Comparison of ENCODE assay signal across 10 mouse cellular contexts in the genomic region with DNA sequence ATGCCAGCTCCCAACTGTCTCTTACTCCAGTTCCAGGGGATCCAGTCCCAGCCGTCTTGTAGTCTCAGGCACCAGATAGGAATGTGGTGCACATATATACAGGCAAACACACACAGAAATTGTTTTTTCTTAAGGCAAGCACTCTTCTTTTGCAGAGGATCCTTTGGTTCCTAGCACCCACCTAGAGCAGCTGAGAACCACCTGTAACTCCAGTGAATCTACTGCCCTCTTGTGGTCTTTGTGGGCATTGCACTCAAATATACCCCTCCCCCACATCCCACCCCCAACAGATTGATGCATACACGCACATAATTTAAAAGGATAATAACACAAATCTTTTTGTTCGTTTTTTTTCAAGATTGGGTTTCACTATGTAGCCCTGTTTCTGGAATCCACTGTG. TPM values are rescaled to one million over a fixed set of nuclear protein-coding genes. Genes with fewer than 3 reads are reported as not detected.
DNase-seq lines count a peak whose midpoint lies in the region; ATAC-seq and TF ChIP-seq lines count a peak whose summit lies in the region.
"Had no signal": no experiment of that assay in that cellular context is flagged by ENCODE, and none has a peak within 500 bp of the region (broad histone marks: within the 10 kb centered on the region; RNA-seq: fewer than 3 reads in every experiment).

No protein-coding gene starts in this region.

- WGBS in hindbrain, embryonic 14.5 days: 65% methylated on average over 3 of the region's 3 CpGs
- 65% methylated on average over 3 of the region's 3 CpGs for WGBS in hindbrain, embryonic 16.5 days

- no peak overlapping the region for H3K4me3 ChIP-seq in hindbrain, embryonic 14.5 days (replicated peaks; ENCODE audit: low read length)
- H3K4me3 ChIP-seq in hindbrain, embryonic 16.5 days (ENCODE audit: low read length): no peak overlapping the region
- H3K4me3 ChIP-seq: myocyte had no signal

- H3K4me2 ChIP-seq in hindbrain, embryonic 14.5 days (replicated peaks): no peak overlapping the region
- no peak overlapping the region for H3K4me2 ChIP-seq in hindbrain, embryonic 16.5 days (ENCODE audit: low read length)

- no peak for ATAC-seq in hindbrain, embryonic 14.5 days (ENCODE audit: low FRiP score)
- no peak for ATAC-seq in hindbrain, embryonic 16.5 days

- no peaks in the 10 kb centered on the region for H3K27me3 ChIP-seq in hindbrain, embryonic 14.5 days (ENCODE audit: control insufficient read depth, insufficient read depth, low read length)
- no peaks in the 10 kb centered on the region for H3K27me3 ChIP-seq in hindbrain, embryonic 16.5 days (replicated peaks; ENCODE audit: control insufficient read depth, insufficient read depth, low read length)

- no peak overlapping the region for H3K27ac ChIP-seq in hindbrain, embryonic 14.5 days
- no peak overlapping the region for H3K27ac ChIP-seq in hindbrain, embryonic 16.5 days (ENCODE audit: low read depth, low read length)

- no peak for TF ChIP-seq POLR2A in brain, embryonic 14.5 days (IDR thresholded peaks at IDR 0.05; ENCODE audit: borderline replicate concordance, extremely low read depth, insufficient read depth, insufficient read length, poor library complexity, severe bottlenecking)

- H3K9ac ChIP-seq in hindbrain, embryonic 14.5 days: no peak overlapping the region
- no peak overlapping the region for H3K9ac ChIP-seq in hindbrain, embryonic 16.5 days (ENCODE audit: low read depth, low read length)

- peak; percentile 55; the same call in 1 of the 2 replicates for TF ChIP-seq CTCF in brain, embryonic 14.5 days (IDR thresholded peaks at IDR 0.05; ENCODE audit: borderline replicate concordance, extremely low read depth, insufficient read depth, insufficient read length)

- peak; percentile 37 for DNase-seq in hindbrain, embryonic 14.5 days (ENCODE audit: low spot score)
- DNase-seq in thymus, postnatal 0 days (ENCODE audit: low spot score): peak; percentile 65
- no peak for DNase-seq in thymus, postnatal 4 days
- no peak for DNase-seq in brain, embryonic 14.5 days (ENCODE audit: low read depth)
- no peak for DNase-seq in urinary bladder, adult 18-20 months (ENCODE audit: low spot score in 2 of 2)
- no peak for DNase-seq in layer of hippocampus, adult 11-12 months (ENCODE audit: low spot score)
- no peak for DNase-seq in kidney, adult 9 months
- DNase-seq: cerebellum, postnatal 36 days had no signal

- no peaks in the 10 kb centered on the region for H3K9me3 ChIP-seq in hindbrain, embryonic 14.5 days (ENCODE audit: control insufficient read depth, low read length)
- no peaks in the 10 kb centered on the region for H3K9me3 ChIP-seq in hindbrain, embryonic 16.5 days (ENCODE audit: control insufficient read depth, low read length)

- no peaks in the 10 kb centered on the region for H3K36me3 ChIP-seq in hindbrain, embryonic 14.5 days (replicated peaks; ENCODE audit: control insufficient read depth, insufficient read depth)
- no peaks in the 10 kb centered on the region for H3K36me3 ChIP-seq in hindbrain, embryonic 16.5 days (ENCODE audit: control insufficient read depth, insufficient read depth, low read length)

- peaks cover 2% of the 10 kb centered on the region; the same call in 1 of the 2 replicates for H3K4me1 ChIP-seq in hindbrain, embryonic 14.5 days (replicated peaks; ENCODE audit: control insufficient read depth, insufficient read depth, low read length)
- peaks cover 2% of the 10 kb centered on the region; the same call in 1 of the 2 replicates for H3K4me1 ChIP-seq in hindbrain, embryonic 16.5 days (ENCODE audit: control insufficient read depth, insufficient read depth, low read depth, low read length)

RNA-seq across cellular contexts. Expression of a gene that starts 12.4 kb away (rescaled TPM):
- 51.1 and 58.7 TPM in 2 replicates for polyA plus RNA-seq in hindbrain, embryonic 14.5 days (2014; fragmentation: Nextera tagmentation; extraction: Ambion mirVana)
- 34.9 and 41.8 TPM in 2 replicates for polyA plus RNA-seq in hindbrain, embryonic 16.5 days (2015; fragmentation: Nextera tagmentation; extraction: Ambion mirVana)
- polyA plus RNA-seq in thymus, postnatal 0 days (2015; fragmentation: Nextera tagmentation; extraction: Ambion mirVana): 69.4 and 69.6 TPM in 2 replicates
- 47.7 and 81.6 TPM in 2 replicates for polyA plus RNA-seq in brain, embryonic 14.5 days (2012; rRNA removed)

RNA-seq across cellular contexts. Expression of a gene that starts 20.7 kb away (rescaled TPM):
- 67.6 and 72.8 TPM in 2 replicates for polyA plus RNA-seq in hindbrain, embryonic 14.5 days (2014; fragmentation: Nextera tagmentation; extraction: Ambion mirVana)
- 101 and 150 TPM in 2 replicates for polyA plus RNA-seq in hindbrain, embryonic 16.5 days (2015; fragmentation: Nextera tagmentation; extraction: Ambion mirVana)
- polyA plus RNA-seq in thymus, postnatal 0 days (2015; fragmentation: Nextera tagmentation; extraction: Ambion mirVana): 353 and 419 TPM in 2 replicates
- polyA plus RNA-seq in brain, embryonic 14.5 days (2012; rRNA removed): 51.8 and 53.7 TPM in 2 replicates

RNA-seq across cellular contexts. Expression of a gene that starts 21.2 kb away (rescaled TPM):
- 11.0 and 11.7 TPM in 2 replicates for polyA plus RNA-seq in hindbrain, embryonic 14.5 days (2014; fragmentation: Nextera tagmentation; extraction: Ambion mirVana)
- 11.1 and 12.2 TPM in 2 replicates for polyA plus RNA-seq in hindbrain, embryonic 16.5 days (2015; fragmentation: Nextera tagmentation; extraction: Ambion mirVana)
- 13.1 and 17.2 TPM in 2 replicates for polyA plus RNA-seq in thymus, postnatal 0 days (2015; fragmentation: Nextera tagmentation; extraction: Ambion mirVana)
- 35.7 and 38.5 TPM in 2 replicates for polyA plus RNA-seq in brain, embryonic 14.5 days (2012; rRNA removed)

RNA-seq across cellular contexts. Expression of a gene that starts 21.3 kb away (rescaled TPM):
- 7.9 and 8.3 TPM in 2 replicates for polyA plus RNA-seq in hindbrain, embryonic 14.5 days (2014; fragmentation: Nextera tagmentation; extraction: Ambion mirVana)
- 11.2 and 13.5 TPM in 2 replicates for polyA plus RNA-seq in hindbrain, embryonic 16.5 days (2015; fragmentation: Nextera tagmentation; extraction: Ambion mirVana)
- polyA plus RNA-seq in thymus, postnatal 0 days (2015; fragmentation: Nextera tagmentation; extraction: Ambion mirVana): 17.7 and 18.6 TPM in 2 replicates
- 8.1 and 8.2 TPM in 2 replicates for polyA plus RNA-seq in brain, embryonic 14.5 days (2012; rRNA removed)

RNA-seq across cellular contexts. Expression of a gene that starts 24.9 kb away (rescaled TPM):
- polyA plus RNA-seq in hindbrain, embryonic 14.5 days (2014; fragmentation: Nextera tagmentation; extraction: Ambion mirVana): 14.2 and 18.8 TPM in 2 replicates
- 44.0 and 50.2 TPM in 2 replicates for polyA plus RNA-seq in hindbrain, embryonic 16.5 days (2015; fragmentation: Nextera tagmentation; extraction: Ambion mirVana)
- polyA plus RNA-seq in thymus, postnatal 0 days (2015; fragmentation: Nextera tagmentation; extraction: Ambion mirVana): 7.2 and 8.8 TPM in 2 replicates
- 208 and 219 TPM in 2 replicates for polyA plus RNA-seq in brain, embryonic 14.5 days (2012; rRNA removed)

Comparison
In these comparisons a context has a peak if more than half of its experiments do, and no peak if none do; other contexts are left out.
1. DNase-seq: peak in hindbrain, embryonic 14.5 days (single experiment) and thymus, postnatal 0 days (single experiment); none in thymus, postnatal 4 days (single experiment), brain, embryonic 14.5 days (single experiment), urinary bladder, adult 18-20 months (0 of 2), layer of hippocampus, adult 11-12 months (single experiment) and kidney, adult 9 months (single experiment).